Mouse (Mus musculus): ENCODE measurements at regions not wholly inside any gene's neighbourhood (a gene's known extent, or its start where the extent isn't known, plus 50 kb on each side); places are given as distances from the start of the nearest gene placed in this dataset.

GRCm38 (mm10) chr1:137927953-137928352, 247.6 kb downstream of the Ptprc start:
- no peak for DNase-seq (ENCODE audit: low read depth, low spot score)

GRCm38 (mm10) chr1:137926326-137926725, 249.2 kb downstream of the Ptprc start:
- DNase-seq (ENCODE audit: low read depth, low spot score): no peak

GRCm38 (mm10) chr1:137924156-137924555, 251.4 kb downstream of the Ptprc start:
- no peak for DNase-seq (ENCODE audit: low read depth, low spot score)

GRCm38 (mm10) chr1:137923705-137924104, 251.8 kb downstream of the Ptprc start:
- no peak for DNase-seq (ENCODE audit: low read depth, low spot score)

- DNase-seq (ENCODE audit: low read depth, low spot score): no peak
These were observed 252.7 kb downstream of the Ptprc start for GRCm38 (mm10) chr1:137922769-137923168.

GRCm38 (mm10) chr1:137921592-137921991, 253.9 kb downstream of the Ptprc start:
- no peak for DNase-seq (ENCODE audit: low read depth, low spot score)

- no peak for DNase-seq (ENCODE audit: low read depth, low spot score)
These were observed 255.6 kb downstream of the Ptprc start for GRCm38 (mm10) chr1:137919739-137920563.

- no peak for DNase-seq (ENCODE audit: low read depth, low spot score)
These were observed 258.1 kb downstream of the Ptprc start for GRCm38 (mm10) chr1:137917449-137917848.

- no peak for DNase-seq (ENCODE audit: low read depth, low spot score)
These were observed 268.6 kb downstream of the Ptprc start for GRCm38 (mm10) chr1:137906883-137907282.

- no peak for DNase-seq (ENCODE audit: low read depth, low spot score)
These were observed 269.0 kb downstream of the Ptprc start for GRCm38 (mm10) chr1:137906477-137906876.

GRCm38 (mm10) chr1:137905566-137905965, 269.9 kb downstream of the Ptprc start:
- DNase-seq (ENCODE audit: low read depth, low spot score): no peak

- DNase-seq (ENCODE audit: low read depth, low spot score): no peak
These were observed 272.2 kb downstream of the Ptprc start for GRCm38 (mm10) chr1:137903351-137903750.

GRCm38 (mm10) chr1:137902859-137903258, 272.6 kb downstream of the Ptprc start:
- no peak for DNase-seq (ENCODE audit: low read depth, low spot score)

GRCm38 (mm10) chr1:137901996-137902395, 273.5 kb downstream of the Ptprc start:
- no peak for DNase-seq (ENCODE audit: low read depth, low spot score)

- no peak for DNase-seq (ENCODE audit: low read depth, low spot score)
These were observed 274.3 kb downstream of the Ptprc start for GRCm38 (mm10) chr1:137901211-137901610.

- peak; percentile 43 for DNase-seq (ENCODE audit: low read depth, low spot score)
These were observed 274.9 kb downstream of the Ptprc start for GRCm38 (mm10) chr1:137900621-137901071.

GRCm38 (mm10) chr1:137899916-137900601, 275.4 kb downstream of the Ptprc start:
- peak; percentile 59 for DNase-seq (ENCODE audit: low read depth, low spot score)

- peak; percentile 46 for DNase-seq (ENCODE audit: low read depth, low spot score)
These were observed 276.2 kb downstream of the Ptprc start for GRCm38 (mm10) chr1:137899305-137899704.

- DNase-seq (ENCODE audit: low read depth, low spot score): peak; percentile 41
These were observed 276.6 kb downstream of the Ptprc start for GRCm38 (mm10) chr1:137898891-137899290.

GRCm38 (mm10) chr1:137898397-137898796, 277.1 kb downstream of the Ptprc start:
- peak; percentile 93 for DNase-seq (ENCODE audit: low read depth, low spot score)

GRCm38 (mm10) chr1:137881656-137882055, 293.9 kb downstream of the Ptprc start:
- no peak for DNase-seq (ENCODE audit: low read depth, low spot score)

- DNase-seq (ENCODE audit: low read depth, low spot score): no peak
These were observed 301.1 kb downstream of the Ptprc start for GRCm38 (mm10) chr1:137874361-137874760.

GRCm38 (mm10) chr1:137873628-137874027, 301.9 kb downstream of the Ptprc start:
- no peak for DNase-seq (ENCODE audit: low read depth, low spot score)

Data from 3T3-L1 (cell line).